Mouse (Mus musculus): ENCODE measurements around the gene Mars. TPM values are rescaled to one million over a fixed set of nuclear protein-coding genes. Genes with fewer than 3 reads are reported as not detected.

Mars gene
- total RNA-seq, 2 experiments from 2014 or later = 59.1 to 61.5 TPM

DNA sequence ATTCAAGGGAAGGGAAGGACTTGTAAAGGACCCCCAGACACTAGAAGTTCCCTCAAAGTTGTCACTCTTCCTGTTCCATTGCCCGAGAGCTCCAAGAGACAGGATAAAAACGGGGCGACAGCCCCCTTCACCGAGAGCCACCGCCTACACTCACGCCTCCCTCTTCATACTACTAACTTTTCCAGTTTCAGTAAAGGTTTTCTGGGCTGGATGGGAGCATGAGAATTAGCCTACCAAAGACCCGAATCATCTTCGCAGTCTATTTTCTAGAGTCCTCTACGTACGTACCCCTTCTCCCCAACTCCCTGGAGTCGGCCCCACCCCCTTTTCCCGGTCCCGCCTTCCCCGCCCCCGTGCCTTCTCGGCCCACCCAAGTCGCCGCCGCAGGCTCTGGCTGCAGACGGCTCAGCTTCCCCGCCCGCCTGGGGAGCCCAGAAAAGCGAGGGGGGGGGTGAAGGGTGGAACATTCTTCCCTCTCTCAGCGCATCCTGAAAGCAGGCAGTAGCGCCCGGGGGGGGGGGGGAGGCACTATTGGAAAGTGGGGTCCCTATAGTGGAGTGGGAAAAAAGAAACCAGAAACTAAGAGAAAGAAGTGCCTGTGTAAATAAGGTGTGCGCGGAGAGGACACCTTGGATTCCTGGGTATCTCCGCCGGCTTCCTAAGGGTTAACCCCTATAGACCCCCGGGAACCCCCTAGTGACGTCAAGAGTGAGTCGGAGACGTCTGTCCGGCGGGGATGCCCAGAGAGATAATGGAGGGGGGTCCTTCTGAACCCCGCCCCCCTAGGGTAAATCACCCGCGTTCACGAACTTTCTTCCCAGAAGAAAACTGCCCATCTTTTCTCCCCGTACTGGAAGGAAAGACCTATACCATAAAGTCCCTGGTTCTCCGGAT, 28.3 kb upstream of the Mars start:
- no peak for DNase-seq (ENCODE audit: low spot score in 2 of 2)
- intact Hi-C loops (cut with DNase I) = loop anchor here (5.0 kb wide), 1 partner anchor 197 kb away; no protein-coding TSS in a partner anchor

DNA sequence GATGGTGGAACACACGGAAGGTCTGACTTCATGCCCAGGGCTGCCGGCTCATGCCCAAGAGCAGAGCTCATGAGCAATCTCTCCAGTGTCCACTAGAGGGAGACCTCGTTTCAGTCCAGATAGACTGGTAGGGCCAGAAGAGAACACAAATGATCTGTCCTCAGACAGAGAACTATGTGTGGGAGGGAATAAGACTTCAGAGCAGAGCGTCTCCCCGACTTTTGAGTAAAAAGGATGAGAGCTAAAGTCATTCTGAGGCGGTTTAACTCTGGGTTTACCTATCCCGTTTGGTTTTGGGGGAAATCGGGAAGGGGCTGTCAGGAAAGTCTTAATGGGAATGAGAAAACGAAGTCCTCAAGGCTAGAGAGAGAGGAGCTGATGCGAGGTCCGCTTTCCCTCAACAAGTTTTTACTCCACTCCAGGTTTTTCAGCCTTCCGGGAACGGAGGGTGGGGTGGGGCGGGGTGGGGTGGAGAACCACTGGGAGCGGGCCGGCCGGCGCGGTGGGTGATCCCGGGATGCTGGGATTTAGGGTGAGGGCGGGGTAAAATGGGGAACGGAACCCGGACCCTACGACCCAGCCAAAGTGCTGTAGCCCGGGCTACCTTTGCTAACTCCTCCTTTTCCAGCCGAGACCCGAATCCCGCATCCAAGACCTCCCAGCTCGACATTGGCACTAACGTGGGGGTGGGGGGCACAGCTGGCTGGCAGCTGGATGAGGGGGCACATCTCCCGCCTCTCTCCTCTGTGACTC, 27.5 kb upstream of the Mars start:
- intact Hi-C loops (cut with DNase I) = loop anchor here (5.0 kb wide), 1 partner anchor 198 kb away; no protein-coding TSS in a partner anchor
- peak; percentile 93 to 94 for DNase-seq (ENCODE audit: low spot score in 2 of 2)

DNA sequence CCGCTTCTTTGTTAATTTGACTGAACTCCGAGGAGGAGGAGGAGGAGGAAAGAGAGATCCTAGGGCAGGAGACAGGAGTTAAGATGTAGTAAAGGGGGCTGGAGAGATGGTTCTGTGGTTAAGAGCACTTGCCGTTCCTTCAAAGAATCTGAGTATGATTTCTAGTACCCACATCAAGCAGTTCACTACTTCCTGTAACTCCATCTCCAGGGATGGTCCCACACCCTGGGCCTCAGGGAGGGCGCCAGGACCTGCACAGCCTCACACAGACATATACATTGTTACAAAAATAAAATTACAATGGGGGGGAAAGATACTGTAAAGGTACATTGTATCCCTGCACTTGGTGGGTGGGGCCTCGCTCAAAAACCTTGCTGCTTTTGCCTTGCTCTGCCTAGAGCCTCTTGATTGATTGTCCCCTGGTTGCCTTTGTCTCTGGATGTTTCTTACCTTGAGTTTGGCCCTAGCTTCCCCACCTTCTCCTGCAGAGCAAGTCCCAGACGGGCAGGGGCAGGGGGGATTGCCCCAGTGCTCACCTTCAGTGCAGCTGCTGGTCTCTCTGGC, 26.0 kb upstream of the Mars start:
- no peak for DNase-seq (ENCODE audit: low spot score in 2 of 2)
- intact Hi-C loops (cut with DNase I) = loop anchor here (5.0 kb wide), 1 partner anchor 200 kb away; no protein-coding TSS in a partner anchor

DNA sequence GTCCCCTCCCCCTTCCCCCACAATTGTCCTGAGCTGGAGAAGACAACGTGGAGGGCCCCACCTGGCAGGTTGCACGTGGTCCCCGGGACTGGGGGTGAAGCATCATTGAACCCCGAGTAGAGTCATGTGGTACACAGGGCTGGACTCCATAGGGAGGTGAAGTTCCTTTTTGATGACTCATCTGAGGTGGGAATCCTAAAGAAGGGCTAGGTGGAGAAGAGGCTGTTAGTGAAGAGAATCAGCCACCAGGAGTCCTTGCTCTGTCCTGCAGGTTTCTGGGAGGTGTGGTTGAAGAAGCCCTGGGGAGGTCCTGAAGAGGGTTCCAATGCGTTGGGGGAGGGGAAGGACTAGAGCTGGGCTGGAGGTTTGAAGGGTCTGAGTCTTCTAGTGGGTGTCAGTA, 25.4 kb upstream of the Mars start:
- no peak for DNase-seq (ENCODE audit: low spot score in 2 of 2)
- intact Hi-C loops (cut with DNase I) = loop anchor here (5.0 kb wide), 1 partner anchor 200 kb away; no protein-coding TSS in a partner anchor

DNA sequence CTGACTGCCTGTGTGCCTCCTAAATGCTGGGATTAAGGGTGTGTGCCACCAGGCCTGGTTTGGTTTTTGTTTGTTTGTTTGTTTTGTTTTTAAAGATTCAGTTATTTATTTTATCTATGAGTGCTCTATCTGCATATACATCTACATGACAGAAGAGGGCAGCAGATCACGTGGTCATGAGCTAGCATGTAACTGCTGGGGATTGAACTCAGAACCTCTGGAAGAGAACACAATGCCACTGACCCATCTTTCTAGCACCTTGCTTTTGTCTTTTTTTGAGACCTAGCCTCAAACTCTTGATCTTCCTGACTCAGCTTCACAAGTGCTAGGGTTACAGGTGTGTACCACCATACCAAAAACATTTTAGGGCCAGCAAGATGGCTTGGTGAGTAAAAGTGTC, 23.7 kb upstream of the Mars start:
- intact Hi-C loops (cut with DNase I) = loop anchor here (5.0 kb wide), 1 partner anchor 202 kb away; no protein-coding TSS in a partner anchor
- no peak for DNase-seq (ENCODE audit: low spot score in 2 of 2)

DNA sequence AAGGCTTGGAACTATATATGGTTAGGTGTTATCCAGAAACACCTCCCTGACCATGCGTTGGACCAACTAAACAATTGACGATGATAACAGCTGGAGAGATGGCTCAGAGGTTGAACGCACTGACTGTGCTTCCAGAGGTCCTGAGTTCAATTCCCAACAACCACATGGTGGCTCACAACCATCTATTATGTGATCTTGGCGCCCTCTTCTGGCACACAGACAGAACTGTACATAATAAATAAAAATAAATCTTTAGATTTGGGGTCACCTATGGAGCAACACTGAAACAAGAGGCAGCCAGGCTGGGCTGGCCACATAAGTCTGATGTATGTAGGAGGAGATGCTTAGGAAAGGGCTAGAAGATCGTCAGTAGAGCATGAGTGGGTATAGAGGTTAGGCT, 21.6 kb upstream of the Mars start:
- DNase-seq (ENCODE audit: low spot score in 2 of 2) = no peak
- intact Hi-C loops (cut with DNase I) = no loop called here

DNA sequence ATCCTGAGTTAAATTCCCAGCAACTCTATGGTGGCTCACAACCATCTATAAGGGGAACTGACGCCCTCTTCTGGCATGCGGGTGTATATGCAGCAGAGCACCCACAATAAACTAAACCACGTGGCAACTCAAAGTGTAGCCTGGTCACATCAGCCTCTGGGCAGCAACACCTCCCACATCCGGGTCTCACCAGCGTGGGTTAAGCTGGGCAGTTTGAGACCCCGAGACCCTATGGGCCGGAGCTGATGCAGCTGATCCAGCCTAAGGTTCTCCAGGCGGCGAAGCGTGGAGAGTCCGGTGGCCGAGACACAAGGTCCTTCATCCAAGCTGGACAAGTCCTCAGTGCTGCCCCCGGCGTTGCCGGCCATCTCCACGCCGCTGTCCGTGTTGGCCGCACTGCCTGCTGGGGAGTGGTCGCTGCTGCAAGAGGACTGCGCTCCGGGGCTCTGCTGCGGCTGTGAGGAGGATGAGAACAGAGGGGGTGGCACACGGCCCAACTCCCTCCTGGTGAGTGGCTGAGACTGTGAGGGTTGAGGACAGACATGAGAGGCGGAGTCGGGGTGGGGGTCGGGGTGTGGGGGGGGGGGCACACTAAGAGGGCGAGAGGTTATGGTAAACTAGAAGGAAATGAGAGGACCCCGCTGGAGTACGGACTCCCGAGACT, 20.8 kb upstream of the Mars start:
- intact Hi-C loops (cut with DNase I) = no loop called here
- DNase-seq (ENCODE audit: low spot score in 2 of 2) = no peak

DNA sequence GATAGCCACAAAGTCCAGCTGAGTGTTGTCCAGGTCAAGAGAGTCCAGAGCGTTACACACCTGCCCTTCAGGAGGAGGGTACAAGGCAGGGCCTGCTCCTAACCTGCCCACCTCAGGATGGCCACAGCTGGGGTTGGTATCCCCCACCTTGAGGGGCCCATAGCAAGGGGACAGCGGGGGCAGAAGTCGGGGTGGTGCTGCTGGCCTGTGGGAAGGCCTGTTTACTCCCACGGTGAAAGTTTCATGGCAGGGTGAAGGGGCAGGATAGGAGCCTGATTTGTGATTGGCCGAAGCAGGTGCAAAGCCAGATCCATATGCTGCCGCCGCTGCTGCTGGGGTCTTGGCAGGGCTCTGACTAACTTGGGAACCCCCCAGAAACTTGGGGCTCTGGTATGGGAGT, 18.6 kb upstream of the Mars start:
- intact Hi-C loops (cut with DNase I) = no loop called here
- no peak for DNase-seq (ENCODE audit: low spot score in 2 of 2)

DNA sequence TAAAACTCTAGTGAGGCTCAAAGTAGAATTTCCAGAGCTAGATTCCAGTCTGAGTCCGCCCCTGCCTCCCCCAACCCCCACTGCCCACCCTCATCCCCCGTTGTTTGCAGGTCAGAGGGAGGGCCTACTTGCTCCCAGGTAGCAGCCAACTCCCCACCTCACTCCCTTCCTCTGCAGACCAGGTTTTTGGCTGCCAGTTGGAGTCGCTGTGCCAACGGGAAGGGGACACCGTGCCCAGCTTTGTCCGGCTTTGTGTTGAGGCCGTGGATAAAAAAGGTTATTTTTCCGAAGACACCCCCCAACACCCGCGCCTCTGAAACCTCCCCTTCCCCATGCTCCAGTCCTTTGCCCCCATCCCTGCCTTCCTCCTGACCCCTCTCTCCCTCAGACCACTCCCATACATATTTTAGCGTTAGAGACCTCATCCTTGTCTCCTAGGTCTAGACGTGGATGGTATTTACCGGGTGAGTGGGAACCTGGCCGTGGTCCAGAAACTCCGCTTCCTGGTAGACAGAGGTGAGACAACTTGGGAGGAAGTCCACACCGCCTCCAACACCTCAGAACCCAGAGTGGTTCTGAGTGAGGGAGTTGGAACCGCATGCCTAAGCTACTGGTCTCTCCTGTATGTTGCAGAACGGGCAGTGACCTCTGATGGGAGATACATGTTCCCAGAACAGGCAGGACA, 16.0 kb upstream of the Mars start:
- no peak for DNase-seq (ENCODE audit: low spot score in 2 of 2)
- intact Hi-C loops (cut with DNase I) = no loop called here

DNA sequence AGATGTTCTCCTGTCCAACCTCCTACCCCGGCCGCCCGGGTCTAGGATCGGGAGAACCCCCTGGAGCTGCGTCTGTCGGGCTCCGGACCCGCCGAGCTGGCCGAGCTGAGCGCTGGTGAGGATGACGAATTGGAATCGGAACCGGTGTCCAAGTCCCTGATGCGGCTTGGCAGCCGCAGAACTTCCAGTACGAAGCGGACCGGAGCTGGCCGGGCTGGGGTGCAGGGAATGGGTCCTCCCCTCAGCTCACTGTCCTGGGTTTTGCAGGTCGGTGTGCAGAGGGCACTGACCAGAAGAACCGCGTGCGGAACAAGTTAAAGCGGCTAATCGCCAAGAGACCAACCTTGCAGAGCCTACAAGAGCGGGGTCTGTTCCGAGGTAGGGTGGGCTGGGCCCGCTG, 15.2 kb upstream of the Mars start:
- intact Hi-C loops (cut with DNase I) = no loop called here
- no peak for DNase-seq (ENCODE audit: low spot score in 2 of 2)

DNA sequence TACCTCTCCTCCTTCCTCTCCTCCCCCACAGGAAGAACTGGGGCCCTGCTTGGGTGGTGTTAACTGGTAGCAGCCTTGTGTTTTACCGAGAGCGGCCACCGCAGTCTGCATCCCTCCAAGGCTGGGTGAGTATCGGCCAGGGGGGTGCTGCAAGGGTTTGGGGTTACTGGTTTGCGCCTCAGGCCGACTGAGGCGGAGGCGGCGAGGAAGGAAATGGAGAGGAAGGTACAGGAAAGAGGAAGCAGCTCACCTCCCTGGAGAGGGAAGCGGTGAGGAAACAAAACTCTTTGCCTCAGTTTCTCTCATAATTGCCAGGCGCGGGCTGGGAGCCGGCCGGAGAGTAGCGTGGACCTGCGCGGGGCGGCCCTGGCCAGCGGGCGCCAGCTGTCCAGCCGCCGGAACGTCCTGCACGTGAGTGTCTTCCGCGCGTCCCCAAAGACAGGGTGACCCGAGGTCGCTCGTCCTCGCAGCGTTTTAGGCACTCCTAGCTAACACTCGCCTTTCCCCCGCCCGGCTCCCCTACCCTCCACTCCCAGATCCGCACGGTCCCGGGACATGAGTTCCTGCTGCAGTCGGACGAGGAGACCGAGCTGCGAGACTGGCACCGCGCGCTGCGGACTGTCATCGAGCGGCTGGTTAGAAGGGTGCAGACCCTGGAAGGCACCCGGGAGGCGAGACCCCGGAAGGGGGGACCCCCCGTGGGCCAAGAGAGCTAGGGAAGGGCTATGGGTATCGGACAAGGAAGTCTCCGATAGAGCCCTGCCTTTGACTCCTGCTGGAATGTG, 14.6 kb upstream of the Mars start:
- intact Hi-C loops (cut with DNase I) = no loop called here
- DNase-seq (ENCODE audit: low spot score in 2 of 2) = no peak

DNA sequence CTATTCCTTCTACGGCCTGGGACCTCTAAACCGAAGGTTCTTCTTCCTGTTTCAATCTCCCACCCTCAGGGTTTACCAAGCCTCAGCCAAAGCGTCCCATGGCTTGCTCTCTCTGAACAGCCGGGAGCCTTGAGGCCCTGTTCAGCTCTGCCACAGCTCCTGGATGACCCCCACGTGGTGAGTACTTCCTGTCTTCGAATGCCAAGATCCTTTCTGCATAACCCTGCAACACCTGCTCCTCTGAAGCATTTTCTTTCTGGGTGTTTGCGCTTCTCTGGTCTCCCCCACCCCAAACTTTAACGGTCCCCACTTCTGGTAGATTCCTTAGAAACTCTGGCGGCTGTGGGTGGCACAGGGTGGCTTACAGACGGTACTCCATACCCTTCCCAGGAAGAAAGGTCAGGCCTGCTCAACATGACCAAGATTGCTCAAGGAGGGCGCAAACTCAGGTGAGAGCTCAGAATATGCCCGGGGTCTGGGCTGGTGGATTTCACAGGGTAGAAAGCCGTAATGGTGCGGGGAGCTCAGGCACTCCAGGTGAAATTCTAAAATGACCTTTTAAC, 13.9 kb upstream of the Mars start:
- DNase-seq (ENCODE audit: low spot score in 2 of 2) = no peak
- intact Hi-C loops (cut with DNase I) = no loop called here

DNA sequence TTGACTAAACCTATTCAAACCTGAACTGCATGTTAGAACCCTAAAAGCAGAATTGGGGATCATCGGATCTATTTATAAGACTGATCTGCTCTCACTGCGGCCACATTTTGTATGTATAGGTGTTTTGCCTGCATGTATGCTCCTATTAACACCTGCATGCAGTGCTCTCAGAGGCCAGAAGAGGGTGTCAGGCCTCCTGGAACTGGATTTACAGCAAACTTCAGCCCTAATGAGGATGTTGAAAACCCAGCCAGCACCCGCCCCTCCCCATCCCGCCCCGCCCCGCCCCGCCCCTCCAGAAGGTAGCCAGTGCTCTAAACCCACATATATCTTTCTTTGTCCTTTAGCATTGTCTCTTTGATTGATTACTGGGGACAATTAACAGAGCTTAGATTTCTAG, 12.9 kb upstream of the Mars start:
- no peak for DNase-seq (ENCODE audit: low spot score in 2 of 2)
- intact Hi-C loops (cut with DNase I) = no loop called here

DNA sequence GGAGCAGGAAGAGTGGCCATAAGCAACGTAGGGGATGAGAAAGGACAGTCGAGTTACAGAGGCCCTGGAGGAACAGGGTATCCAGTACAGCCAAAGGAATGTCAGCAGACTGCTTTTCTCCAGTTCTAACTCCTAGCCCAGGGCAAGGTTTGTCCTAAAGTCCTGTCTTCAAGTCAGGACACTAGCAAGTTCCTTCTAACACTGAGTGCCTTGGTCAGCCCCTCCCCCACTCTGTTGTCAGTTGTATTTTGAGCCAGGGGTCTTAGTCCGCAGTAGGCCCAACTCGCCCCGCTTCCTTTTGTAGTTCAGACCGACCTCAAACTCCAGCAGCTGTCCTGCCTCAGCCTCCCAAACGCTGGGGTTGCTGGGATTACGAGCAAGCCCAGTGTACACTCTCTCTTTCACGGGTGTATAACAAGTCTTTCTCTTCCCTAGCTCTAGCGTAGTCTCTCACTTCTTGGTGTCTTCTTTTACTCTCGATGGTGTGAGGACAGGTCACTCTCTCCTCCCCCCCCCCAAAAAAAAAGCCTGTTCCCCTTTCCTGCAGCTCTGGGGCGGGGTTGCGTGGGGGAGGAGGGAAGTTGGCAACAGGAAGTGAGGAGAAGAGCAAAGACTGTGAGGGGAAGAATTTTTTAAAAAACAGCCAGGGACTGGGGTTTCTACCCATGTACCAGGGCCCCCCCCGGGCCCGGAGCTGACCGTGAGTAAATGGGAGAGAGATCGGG, 11.7 kb upstream of the Mars start:
- intact Hi-C loops (cut with DNase I) = no loop called here
- no peak for DNase-seq (ENCODE audit: low spot score in 2 of 2)

DNA sequence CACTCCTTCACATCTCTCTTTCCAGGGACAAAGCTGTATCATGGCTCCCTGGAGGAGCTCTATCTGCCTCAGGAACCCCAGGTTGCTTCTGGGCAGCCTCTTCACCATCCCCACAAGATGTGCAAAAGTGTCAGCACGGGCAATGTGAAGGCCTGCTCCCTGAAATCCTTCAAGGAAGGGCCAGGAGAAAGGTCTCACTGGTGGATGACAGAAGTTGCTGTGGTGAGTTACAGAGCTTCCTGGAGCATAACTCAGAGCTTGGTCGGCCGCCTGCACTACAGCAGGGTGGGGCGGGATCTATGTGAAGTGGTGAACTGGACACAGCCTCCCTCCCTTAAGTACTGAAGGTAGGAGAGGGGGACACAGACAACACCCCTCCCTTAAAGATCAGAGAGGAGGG, 11.1 kb upstream of the Mars start:
- intact Hi-C loops (cut with DNase I) = no loop called here
- DNase-seq (ENCODE audit: low spot score in 2 of 2) = no peak

DNA sequence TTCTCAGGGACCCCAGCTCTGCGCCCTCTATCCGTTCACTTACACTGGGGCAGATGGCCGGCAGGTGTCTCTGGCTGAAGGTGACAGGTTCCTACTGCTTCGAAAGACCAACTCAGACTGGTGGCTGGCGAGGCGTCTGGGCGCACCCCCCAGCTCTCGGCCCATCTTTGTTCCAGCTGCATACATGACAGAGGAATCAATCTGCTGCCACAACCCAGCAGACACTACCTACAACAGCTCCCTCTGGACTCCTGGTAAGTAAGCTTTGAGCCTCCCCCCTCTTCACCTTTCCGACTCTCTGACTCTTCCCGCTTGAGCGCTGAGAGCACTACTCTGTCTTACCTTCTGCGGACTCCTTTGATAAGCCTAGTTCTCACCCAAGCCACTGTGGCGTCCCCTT, 10.6 kb upstream of the Mars start:
- DNase-seq (ENCODE audit: low spot score in 2 of 2) = no peak
- intact Hi-C loops (cut with DNase I) = no loop called here

DNA sequence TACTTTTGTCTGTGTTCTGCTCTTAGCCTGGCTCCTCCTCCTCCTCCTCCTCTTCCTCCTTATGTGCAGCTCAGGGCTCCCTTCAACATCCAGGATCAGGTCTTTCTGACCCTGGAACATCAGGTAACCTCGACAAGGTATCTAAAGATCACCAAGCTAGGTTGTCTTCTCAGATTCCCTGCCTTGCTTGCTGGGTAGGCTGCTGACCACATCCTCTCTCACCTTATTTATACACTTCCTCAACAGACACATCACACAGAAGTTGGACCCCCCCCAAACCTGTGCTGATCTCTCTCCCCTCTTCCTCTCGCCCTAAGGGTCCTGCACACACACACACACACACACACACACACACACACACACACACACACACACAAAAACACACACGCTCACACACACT, 10.0 kb upstream of the Mars start, which contains the start of gene Arhgap9:
Arhgap9 (plus strand) TSS at position 344 of the 400 bp plus-strand sequence.
- no peak for DNase-seq (ENCODE audit: low spot score in 2 of 2)
- intact Hi-C loops (cut with DNase I) = no loop called here
